Mouse (Mus musculus) forebrain, embryonic 12.5 days (tissue): ENCODE measurements around the gene 2510009E07Rik. TPM values are rescaled to one million over a fixed set of nuclear protein-coding genes. Genes with fewer than 3 reads are reported as not detected.

ENCODE experiments used
- ATAC-seq: fragments of 200-750 bp; cut with Nextera tagmentation; 2 replicates; pipeline ENCODE4 v1.8.0; 2017; ENCODE audit warnings: moderate TSS enrichment; ENCODE audit not compliant: low FRiP score
- H3K27ac ChIP-seq: fragments of 300-500 bp; sonication (generic); 2 replicates; pipeline ENCODE4 v1.5.1; 2016; ENCODE audit warnings: mild to moderate bottlenecking
- H3K27me3 ChIP-seq: fragments of 300-500 bp; sonication (generic); 2 replicates; pipeline ENCODE4 v1.6.1; 2016; ENCODE audit warnings: mild to moderate bottlenecking
- H3K36me3 ChIP-seq: fragments of 300-500 bp; sonication (generic); replicated peaks from 2 replicates; pipeline ENCODE4 v1.6.1; 2016; ENCODE audit warnings: mild to moderate bottlenecking
- H3K4me1 ChIP-seq: fragments of 300-500 bp; sonication (generic); 2 replicates; pipeline ENCODE4 v1.6.1; 2016
- H3K4me2 ChIP-seq: fragments of 300-500 bp; sonication (generic); 2 replicates; pipeline ENCODE4 v1.6.1; 2016; ENCODE audit warnings: mild to moderate bottlenecking, moderate library complexity
- H3K4me3 ChIP-seq: fragments of 300-500 bp; sonication (generic); replicated peaks from 2 replicates; pipeline ENCODE4 v1.5.1; 2016; ENCODE audit warnings: mild to moderate bottlenecking
- H3K9ac ChIP-seq: fragments of 300-500 bp; sonication (generic); 2 replicates; pipeline ENCODE4 v1.6.1; 2016; ENCODE audit warnings: mild to moderate bottlenecking
- H3K9me3 ChIP-seq: fragments of 300-500 bp; sonication (generic); 2 replicates; pipeline ENCODE4 v1.6.1; 2016
- WGBS: fragments of 180-500 bp; shearing (Covaris S2); methylation state at CpG from one replicate; pipeline ENCODE4 v1.1.7; 2016; 5-methylcytosine and 5-hydroxymethylcytosine counted together
- polyA plus RNA-seq: library from polyadenylated mRNA; unstranded; fragments of >200 nt; fragmentation: Nextera tagmentation; extraction: Ambion mirVana; gene quantifications from 2 replicates; pipeline ENCODE4 v1.2.1, GENCODE M21; 2016

Gene 2510009E07Rik
- polyA plus RNA-seq, 1 experiment from 2014 or later: 54.1 TPM

DNA sequence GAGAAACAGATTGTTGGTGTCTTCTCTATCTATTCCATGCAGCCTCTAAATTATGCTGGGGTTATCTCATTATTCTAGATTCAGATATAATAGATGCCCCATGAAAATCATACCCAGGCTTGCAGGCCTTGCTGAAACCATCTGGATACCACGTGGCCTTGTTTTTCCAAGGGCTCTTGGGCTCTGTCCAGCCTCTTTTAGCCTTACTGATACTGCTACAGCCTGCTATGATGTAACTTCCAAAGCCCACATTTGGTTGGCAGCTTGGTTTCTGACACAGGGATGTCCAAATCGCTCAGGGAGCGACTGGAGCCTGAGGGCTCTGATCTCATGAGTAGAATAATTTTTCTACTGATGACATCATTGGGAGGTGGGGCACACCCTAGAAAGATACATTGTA is 48.5 kb downstream of the 2510009E07Rik start:
- Histone ChIP-seq H3K27me3 (no peaks in the 10 kb centered on the region), H3K4me3 (no peak overlapping the region), H3K9me3 (no peaks in the 10 kb centered on the region), H3K4me2 (no peak overlapping the region), H3K9ac (no peak overlapping the region), H3K27ac (no peak overlapping the region), H3K4me1 (peaks cover 9% of the 10 kb centered on the region; the same call in 1 of the 2 replicates), H3K36me3 (0 out of 2 replicates have a peak, but pooled peaks cover 12% of the 10 kb centered on the region)
- 88% methylated on average over 3 of the region's 3 CpGs for WGBS
- ATAC-seq: no peak

DNA sequence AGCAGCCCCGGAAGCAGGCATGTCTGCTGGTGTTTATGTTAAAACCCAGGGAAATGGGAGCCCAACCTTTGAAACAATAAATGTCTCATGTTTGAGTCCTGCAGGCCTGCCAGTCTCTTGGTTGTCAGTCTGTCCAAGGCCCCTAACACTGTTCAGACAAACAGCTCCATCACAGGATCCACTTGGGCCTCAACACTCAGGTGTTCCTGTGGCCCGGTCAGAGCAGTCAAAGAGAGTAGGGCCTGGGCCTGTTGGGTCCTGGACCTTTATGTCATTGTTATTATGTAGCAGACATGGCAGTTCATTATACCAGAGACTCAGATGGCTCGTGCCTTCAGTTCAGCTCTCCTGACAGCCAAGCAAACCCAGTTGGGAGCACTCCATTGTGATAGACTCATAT is 49.9 kb downstream of the 2510009E07Rik start:
- Histone ChIP-seq H3K36me3 (0 out of 2 replicates have a peak, but pooled peaks cover 12% of the 10 kb centered on the region), H3K4me3 (no peak overlapping the region), H3K9ac (0 out of 2 replicates have a peak overlapping the region, but pooled peaks have one; percentile 25), H3K27me3 (no peaks in the 10 kb centered on the region), H3K4me2 (no peak overlapping the region), H3K9me3 (no peaks in the 10 kb centered on the region), H3K4me1 (peaks cover 9% of the 10 kb centered on the region; the same call in 1 of the 2 replicates), H3K27ac (peak overlapping the region; percentile 47; the same call in 1 of the 2 replicates)
- ATAC-seq: no peak
- 74% methylated on average over 3 of the region's 3 CpGs for WGBS

DNA sequence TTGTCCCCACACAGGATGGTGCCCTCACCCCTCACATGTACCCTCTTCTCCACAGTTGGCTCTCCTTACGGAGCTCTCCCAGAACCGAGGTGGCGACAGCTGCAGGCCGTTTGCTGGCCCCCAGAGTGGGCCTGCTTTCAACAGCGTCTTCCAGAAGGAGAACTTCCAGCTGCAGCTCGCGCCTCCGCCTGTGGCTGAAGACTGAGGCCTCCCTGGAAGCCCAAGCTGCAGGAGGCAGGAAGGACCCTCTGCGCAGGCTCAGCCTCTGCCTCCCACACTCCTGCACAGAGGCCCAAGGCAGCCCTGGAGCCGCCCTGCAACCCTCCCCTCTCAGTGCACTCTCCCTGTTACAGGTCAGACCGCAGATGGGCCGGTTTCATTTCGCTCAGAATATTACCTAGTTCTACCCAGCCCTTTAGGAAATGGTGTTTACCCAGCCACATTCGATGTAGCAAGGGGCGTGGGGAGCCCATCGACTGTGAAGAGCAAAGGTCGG is 50.4 kb downstream of the 2510009E07Rik start:
- H3K4me1 ChIP-seq: peaks cover 9% of the 10 kb centered on the region; the same call in 1 of the 2 replicates
- no peak overlapping the region for H3K4me2 ChIP-seq
- peak; percentile 41; the same call in 1 of the 2 replicates for ATAC-seq
- H3K27me3 ChIP-seq: no peaks in the 10 kb centered on the region
- peak overlapping the region; percentile 47; the same call in 1 of the 2 replicates for H3K27ac ChIP-seq
- H3K9me3 ChIP-seq: no peaks in the 10 kb centered on the region
- H3K36me3 ChIP-seq: 0 out of 2 replicates have a peak, but pooled peaks cover 12% of the 10 kb centered on the region
- 61% methylated on average over 17 of the region's 17 CpGs for WGBS
- no peak overlapping the region for H3K4me3 ChIP-seq
- H3K9ac ChIP-seq: peak overlapping the region; percentile 25; the same call in 1 of the 2 replicates

DNA sequence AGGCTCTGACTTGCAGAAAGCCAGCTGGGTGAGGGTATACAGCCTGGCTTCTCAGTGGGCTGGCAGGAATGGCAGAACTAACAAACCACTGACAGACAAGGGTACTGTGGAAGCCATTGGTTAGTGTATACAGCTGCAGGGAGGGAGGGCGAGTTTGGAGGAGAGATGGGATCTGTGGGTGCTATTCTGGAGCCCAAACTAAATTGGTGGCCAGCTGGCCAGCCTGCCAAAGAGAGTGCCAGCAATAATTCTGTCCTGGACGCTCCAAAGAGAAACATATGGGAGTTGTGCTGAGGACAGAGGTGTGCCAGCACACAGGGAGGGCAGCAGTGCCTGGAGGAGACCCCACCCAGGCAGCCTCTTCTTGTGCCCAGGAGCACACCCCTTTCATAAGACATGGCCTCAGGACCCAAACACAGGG is 50.8 kb downstream of the 2510009E07Rik start:
- no peak overlapping the region for H3K4me2 ChIP-seq
- peaks cover 9% of the 10 kb centered on the region; the same call in 1 of the 2 replicates for H3K4me1 ChIP-seq
- peak overlapping the region; percentile 47; the same call in 1 of the 2 replicates for H3K27ac ChIP-seq
- H3K9me3 ChIP-seq: no peaks in the 10 kb centered on the region
- 0 out of 2 replicates have a peak, but pooled peaks cover 12% of the 10 kb centered on the region for H3K36me3 ChIP-seq
- ATAC-seq: no peak
- H3K4me3 ChIP-seq: no peak overlapping the region
- H3K27me3 ChIP-seq: no peaks in the 10 kb centered on the region
- 97% methylated on average over 2 of the region's 2 CpGs for WGBS
- 0 out of 2 replicates have a peak overlapping the region, but pooled peaks have one; percentile 25 for H3K9ac ChIP-seq

DNA sequence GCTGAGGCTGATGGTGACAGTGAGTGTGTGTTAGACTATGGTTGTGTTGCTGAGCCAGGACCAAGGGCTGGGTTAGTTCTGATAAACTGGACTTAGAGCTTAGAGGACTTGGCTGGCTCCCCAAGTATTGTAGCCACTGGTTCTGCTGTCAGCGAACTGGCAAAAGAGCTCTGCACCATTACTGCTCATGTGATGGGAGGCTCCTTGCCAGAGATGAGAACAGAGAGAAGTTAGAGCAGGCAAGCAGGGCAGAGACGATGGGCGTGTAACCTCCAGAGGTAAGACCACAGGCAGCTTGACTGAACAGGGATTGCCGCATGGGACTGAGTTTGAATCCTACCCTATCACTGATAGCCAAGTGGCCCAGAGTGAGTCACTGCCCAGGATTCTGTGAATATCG is 51.6 kb downstream of the 2510009E07Rik start:
- no peak overlapping the region for H3K9ac ChIP-seq
- no peak for ATAC-seq
- 96% methylated on average over 5 of the region's 5 CpGs for WGBS
- H3K4me1 ChIP-seq: peaks cover 9% of the 10 kb centered on the region; the same call in 1 of the 2 replicates
- 0 out of 2 replicates have a peak, but pooled peaks cover 8% of the 10 kb centered on the region for H3K36me3 ChIP-seq
- H3K27me3 ChIP-seq: no peaks in the 10 kb centered on the region
- H3K4me3 ChIP-seq: no peak overlapping the region
- no peak overlapping the region for H3K4me2 ChIP-seq
- no peak overlapping the region for H3K27ac ChIP-seq
- H3K9me3 ChIP-seq: no peaks in the 10 kb centered on the region

DNA sequence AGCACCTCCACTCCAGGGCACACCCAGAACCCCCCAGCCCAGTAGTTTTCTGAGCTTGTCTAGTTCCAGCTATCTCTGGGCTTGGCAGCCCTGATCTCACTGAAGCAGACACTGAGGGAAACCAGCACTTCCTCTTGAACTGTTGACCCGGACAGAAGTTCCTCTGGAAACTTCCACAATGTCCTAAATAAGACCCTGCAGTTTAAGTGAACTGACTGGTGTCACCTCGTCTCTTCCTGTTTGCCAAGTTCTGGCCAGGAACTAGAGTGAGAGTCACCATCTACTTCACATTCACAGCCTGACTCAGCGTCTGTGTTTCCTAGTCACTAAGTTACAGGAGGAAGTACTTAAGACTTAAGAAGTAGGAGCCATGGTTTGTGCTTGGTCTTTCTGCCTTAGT is 52.5 kb downstream of the 2510009E07Rik start:
- Histone ChIP-seq H3K27me3 (no peaks in the 10 kb centered on the region), H3K4me1 (peaks cover 9% of the 10 kb centered on the region; the same call in 1 of the 2 replicates), H3K4me2 (no peak overlapping the region), H3K36me3 (0 out of 2 replicates have a peak, but pooled peaks cover 5% of the 10 kb centered on the region), H3K9me3 (no peaks in the 10 kb centered on the region), H3K9ac (no peak overlapping the region), H3K4me3 (no peak overlapping the region), H3K27ac (no peak overlapping the region)
- WGBS: 91% methylated on average over 3 of the region's 3 CpGs
- no peak for ATAC-seq

DNA sequence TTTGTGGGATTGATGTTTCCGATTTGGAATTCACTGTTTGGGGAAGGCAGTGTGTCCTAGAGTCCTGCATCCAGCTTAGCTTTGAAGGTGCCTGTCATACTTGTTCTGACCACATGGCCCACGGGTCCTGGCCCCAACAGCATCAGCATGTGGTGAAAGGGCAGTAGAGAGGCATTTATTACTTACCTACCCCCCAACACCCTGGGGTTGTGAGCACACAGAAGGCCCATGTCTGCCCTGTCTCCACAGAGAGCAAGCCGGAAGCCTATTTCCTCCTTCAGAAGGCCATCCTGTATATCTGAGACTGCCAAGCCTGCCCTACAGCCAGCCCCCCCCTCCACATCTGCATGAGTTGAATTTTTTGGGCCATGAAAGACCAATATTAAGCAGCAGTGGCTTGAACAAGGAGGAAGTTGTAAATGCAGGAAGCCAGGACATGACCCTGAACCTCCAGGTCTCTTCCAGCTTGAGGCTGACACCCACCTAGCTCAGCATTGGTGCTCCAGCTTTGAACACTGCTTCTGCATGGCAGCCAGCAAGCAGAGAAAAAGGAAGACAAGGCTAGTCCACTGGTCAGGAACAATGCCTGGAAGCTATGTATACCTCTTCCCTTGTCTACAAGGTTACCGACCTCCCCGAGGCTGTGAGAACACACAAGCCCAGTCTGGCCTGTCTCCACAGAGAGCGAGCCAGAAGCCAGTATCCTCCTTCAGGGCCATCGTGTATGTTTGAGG is 53.5 kb downstream of the 2510009E07Rik start:
- Histone ChIP-seq H3K27ac (no peak overlapping the region), H3K4me3 (no peak overlapping the region), H3K9ac (no peak overlapping the region)

DNA sequence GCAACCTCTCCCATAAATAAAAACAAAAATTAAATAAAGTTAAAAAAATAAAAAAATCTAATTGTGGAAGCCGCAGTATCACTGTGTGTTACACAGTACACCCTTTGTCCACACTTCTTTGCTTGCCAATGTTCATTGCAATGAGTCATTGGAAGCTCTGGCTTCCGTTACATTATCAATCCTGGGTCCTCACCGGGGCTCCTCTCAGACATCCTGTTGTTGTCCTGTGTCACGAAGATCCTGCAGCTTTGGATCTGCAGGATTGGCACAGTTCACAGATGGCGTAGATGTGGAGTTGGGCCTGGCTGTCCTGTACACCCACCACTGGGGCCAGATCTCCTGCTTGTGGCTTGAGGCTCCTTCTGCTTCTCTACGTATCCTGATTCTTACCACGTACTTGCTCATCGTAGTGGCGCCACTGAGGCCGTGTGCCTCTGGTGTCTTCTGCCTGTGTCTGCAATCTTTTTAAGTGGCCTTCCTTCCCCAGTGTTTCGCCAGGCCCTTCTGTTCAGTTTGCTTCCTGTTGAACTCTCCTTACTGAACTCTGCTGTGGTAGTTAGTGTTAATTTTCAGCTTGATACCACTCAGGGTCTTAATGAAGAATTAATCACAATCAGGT is 57.2 kb downstream of the 2510009E07Rik start:
- H3K9me3 ChIP-seq: no peaks in the 10 kb centered on the region
- no peak overlapping the region for H3K4me3 ChIP-seq
- no peak overlapping the region for H3K27ac ChIP-seq
- no peak overlapping the region for H3K9ac ChIP-seq
- H3K27me3 ChIP-seq: no peaks in the 10 kb centered on the region
- no peak overlapping the region for H3K4me2 ChIP-seq
- no peaks in the 10 kb centered on the region for H3K4me1 ChIP-seq
- 88% methylated on average over 11 of the region's 11 CpGs for WGBS
- H3K36me3 ChIP-seq: 0 out of 2 replicates have a peak, but pooled peaks cover 2% of the 10 kb centered on the region
- ATAC-seq: no peak

More for the DNA sequence above, 53.5 kb downstream of the 2510009E07Rik start:
- WGBS: 86% methylated on average over 7 of the region's 7 CpGs
- peaks cover 9% of the 10 kb centered on the region; the same call in 1 of the 2 replicates for H3K4me1 ChIP-seq
- no peaks in the 10 kb centered on the region for H3K27me3 ChIP-seq
- no peak for ATAC-seq
- H3K9me3 ChIP-seq: no peaks in the 10 kb centered on the region
- H3K4me2 ChIP-seq: no peak overlapping the region
- H3K36me3 ChIP-seq: 0 out of 2 replicates have a peak, but pooled peaks cover 5% of the 10 kb centered on the region

DNA sequence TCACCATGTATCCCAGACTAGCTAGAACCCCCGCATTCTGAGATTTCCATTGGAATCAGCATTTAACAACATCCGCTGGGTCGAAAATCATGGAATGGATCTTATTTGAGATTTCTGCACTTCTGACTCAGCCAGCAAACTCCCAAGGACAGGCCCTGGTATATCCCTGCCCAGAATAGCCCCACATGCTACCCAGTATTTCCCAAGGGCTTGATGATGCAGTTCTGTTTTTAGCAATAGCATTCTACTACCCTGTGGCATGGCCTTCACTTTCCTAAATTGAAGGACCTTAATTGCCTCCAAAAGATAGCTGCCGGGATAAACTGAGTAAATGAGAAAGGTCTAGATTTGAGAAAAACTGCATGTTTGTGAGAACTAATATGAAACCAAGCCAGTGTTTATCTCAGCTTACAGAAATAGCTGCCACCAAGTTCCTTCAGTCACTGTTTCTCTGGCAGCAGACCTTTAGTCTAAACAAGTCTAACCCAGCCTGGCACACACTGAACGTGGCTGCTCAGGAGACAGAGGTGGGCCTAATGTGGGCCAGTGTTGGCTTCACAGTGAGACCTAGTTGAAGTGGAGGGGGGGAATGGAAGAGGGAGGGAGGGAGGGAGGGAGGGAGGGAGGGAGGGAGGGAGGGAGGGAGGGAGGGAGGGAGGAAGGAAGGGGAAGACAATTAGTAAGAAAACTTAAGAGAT is 58.2 kb downstream of the 2510009E07Rik start:
- WGBS: 89% methylated on average over 5 of the region's 5 CpGs
- H3K27ac ChIP-seq: no peak overlapping the region
- no peaks in the 10 kb centered on the region for H3K36me3 ChIP-seq
- H3K4me1 ChIP-seq: no peaks in the 10 kb centered on the region
- H3K9ac ChIP-seq: no peak overlapping the region
- no peaks in the 10 kb centered on the region for H3K9me3 ChIP-seq
- no peaks in the 10 kb centered on the region for H3K27me3 ChIP-seq
- H3K4me3 ChIP-seq: no peak overlapping the region
- ATAC-seq: no peak
- H3K4me2 ChIP-seq: no peak overlapping the region

DNA sequence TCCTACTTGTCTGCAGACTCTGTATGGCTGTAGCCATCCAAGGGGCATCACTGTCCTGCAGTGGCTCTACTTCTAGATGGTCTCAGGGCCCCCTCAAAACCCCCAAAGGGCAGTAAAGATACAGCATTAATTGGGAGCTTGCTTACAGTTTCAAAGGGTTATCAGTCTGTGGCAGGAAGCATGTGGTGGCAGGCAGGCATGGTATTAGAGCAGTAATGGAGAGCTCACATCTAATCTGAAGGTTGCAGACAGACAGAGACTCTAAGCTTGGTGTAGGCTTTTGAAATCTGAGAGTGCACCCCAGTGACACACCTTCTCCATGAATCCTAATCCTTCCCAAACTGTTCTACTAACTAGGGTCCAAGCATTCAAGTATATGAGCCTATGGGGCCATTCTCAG is 60.0 kb downstream of the 2510009E07Rik start:
- no peaks in the 10 kb centered on the region for H3K4me1 ChIP-seq
- H3K4me3 ChIP-seq: no peak overlapping the region
- no peak overlapping the region for H3K27ac ChIP-seq
- H3K9ac ChIP-seq: no peak overlapping the region
- ATAC-seq: no peak
- H3K9me3 ChIP-seq: no peaks in the 10 kb centered on the region
- H3K36me3 ChIP-seq: no peaks in the 10 kb centered on the region
- H3K4me2 ChIP-seq: no peak overlapping the region
- no peaks in the 10 kb centered on the region for H3K27me3 ChIP-seq

DNA sequence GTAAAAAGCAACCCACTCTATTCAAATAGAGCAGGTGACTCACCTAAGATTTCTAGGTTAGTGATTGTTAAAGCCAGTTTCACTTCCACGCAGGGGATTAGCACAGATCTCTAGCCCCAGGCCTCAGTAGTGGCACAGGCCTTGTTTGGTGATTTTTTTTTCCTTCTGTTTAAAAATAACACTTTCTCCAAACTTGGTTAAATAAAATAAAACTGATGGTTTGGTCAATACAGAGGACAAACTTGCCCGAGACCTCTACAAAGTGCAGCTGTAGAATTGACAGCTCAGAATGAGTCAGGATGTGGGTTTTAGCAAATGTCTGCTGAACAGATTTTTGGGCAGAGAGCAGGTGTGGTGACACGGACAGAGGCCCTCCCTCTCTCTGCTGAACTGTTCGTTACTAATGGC is 62.6 kb downstream of the 2510009E07Rik start:
- Histone ChIP-seq H3K4me2 (no peak overlapping the region), H3K4me3 (no peak overlapping the region)
- 78% methylated on average over 4 of the region's 4 CpGs for WGBS

DNA sequence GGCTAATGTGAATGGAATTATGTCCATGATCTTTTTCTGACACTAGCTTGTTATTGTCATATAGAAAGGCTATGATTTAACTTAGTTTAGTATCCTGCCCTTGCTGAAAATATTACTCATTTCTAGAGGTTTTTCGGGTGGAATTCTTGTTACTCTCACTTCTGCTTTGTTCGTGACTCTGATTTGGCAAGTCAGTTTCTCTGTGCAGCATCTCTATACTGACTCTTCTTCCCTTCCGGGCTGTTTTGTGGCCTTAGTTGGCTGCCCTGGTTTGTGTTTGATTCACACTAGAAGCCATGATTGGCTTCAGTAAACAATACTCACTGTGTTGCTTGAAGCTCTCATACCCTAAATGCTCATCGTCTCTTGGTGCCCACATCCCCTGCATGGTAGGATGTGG is 63.9 kb downstream of the 2510009E07Rik start:
- no peaks in the 10 kb centered on the region for H3K27me3 ChIP-seq
- no peak overlapping the region for H3K27ac ChIP-seq
- no peaks in the 10 kb centered on the region for H3K9me3 ChIP-seq
- no peaks in the 10 kb centered on the region for H3K36me3 ChIP-seq
- WGBS: 89% methylated on average over 4 of the region's 4 CpGs
- H3K4me3 ChIP-seq: no peak overlapping the region
- H3K9ac ChIP-seq: no peak overlapping the region
- no peak overlapping the region for H3K4me2 ChIP-seq
- H3K4me1 ChIP-seq: peaks cover 21% of the 10 kb centered on the region
- ATAC-seq: no peak

More for the DNA sequence above, 62.6 kb downstream of the 2510009E07Rik start:
- no peak for ATAC-seq
- Histone ChIP-seq H3K27me3 (no peaks in the 10 kb centered on the region), H3K9ac (no peak overlapping the region), H3K4me1 (peaks cover 14% of the 10 kb centered on the region), H3K27ac (no peak overlapping the region), H3K9me3 (no peaks in the 10 kb centered on the region), H3K36me3 (no peaks in the 10 kb centered on the region)
